Mouse (Mus musculus) T-helper 17 cell (primary cell): ENCODE measurements around the gene Gm8298.
"Not testable (repeated sequence)": the region's sequence is repeated elsewhere in the genome, so short reads cannot be mapped to it uniquely, and the experiment has no call there.

Source experiments
- in situ Hi-C, 2 experiments: fragments of 300-600 bp; cut with MboI, MseI; formaldehyde crosslinking; loops; 1 replicate in 1 of 2; 2 replicates in 1 of 2; pipeline ENCODE4 v1.15.1; 2025; ENCODE audit warnings: high pct_unique_total_duplicates in 2 of 2

Gene Gm8298

DNA sequence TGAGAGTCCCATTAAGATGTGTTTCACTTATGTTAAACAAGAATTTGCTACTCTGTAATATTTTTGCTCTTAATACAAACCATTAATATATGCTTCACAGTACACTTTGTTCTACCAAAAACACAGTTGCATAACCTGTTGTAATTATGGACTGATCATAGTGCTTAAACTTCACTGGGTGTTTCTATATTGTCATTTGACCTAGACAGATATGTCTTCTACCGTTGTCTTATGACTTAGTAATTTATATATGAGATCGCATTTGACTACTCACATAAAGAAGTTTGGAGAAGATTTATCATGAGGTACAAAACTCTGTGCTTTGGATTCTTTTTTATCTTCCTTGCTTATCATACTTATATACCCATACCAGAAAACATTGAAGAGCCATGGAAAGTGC lies at the start of gene Gm8298:
Gene Gm8298, plus strand, starts transcription at position 301 of the 400 bp plus-strand sequence.
- in situ Hi-C loops: loop anchor here in 1 of 2 experiments (25.0 kb wide), 1 partner anchor 777 kb away; no protein-coding TSS in a partner anchor

DNA sequence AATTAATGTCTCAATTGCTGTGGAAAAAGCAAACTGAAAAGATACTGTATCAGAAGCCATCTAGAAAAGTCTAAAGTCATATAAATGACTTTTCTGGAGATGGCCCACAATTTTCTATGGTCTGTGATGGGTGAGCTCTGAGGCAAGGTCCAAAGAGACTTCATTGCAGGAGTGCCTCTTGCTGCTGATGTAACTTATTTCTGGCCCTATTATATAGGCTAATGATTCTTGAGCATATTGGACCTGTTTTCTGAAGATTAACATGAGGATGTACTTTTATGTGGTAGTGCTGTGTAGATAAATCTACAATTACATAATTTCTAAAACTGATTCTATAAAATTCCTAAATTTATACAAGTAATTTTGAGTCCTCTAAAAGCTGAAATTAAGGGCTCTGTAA lies 47.7 kb upstream of the Gm8298 start:
- in situ Hi-C loops: no loop called here

DNA sequence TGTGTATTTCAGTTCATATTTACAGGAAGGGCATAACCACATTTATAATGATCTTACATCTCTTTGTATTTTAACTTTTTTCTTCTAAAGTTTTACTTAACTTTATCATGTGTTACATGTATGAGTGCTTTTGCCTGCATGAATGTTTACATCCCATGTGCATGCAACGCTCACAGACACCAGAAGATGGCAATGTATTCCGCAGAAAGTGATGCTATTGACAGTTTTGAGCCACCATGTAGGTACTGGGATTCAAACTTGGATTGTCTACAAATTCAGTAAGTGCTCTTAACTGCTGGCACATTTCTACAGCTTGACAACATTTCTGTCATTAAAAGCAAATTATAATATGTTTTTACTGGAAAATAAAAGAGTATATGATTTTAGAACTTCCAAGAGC lies 9.9 kb downstream of the Gm8298 start:
- in situ Hi-C loops: loop anchor here in 1 of 2 experiments (5.0 to 25.0 kb wide), 2 partner anchors 232 to 767 kb away; no protein-coding TSS in a partner anchor

DNA sequence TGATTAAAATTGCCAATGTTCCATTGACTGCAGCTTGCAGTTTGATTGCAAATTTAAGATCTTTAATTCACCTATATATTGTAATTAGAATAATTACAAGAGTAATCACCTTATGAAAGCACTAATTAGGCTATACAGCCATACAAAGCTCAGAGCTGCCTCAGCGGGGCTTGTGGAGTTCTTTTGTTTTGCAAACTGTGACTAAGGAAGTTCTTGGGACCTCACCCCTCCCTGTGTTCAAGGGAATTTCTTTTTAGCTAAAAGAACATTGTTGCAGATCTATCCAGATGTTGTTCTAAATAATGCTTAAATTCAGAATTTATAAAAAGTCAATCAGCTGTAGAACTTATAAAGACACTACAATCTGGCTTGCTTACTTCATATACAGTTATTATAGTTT lies 16.8 kb downstream of the Gm8298 start:
- in situ Hi-C loops: not testable (repeated sequence)

DNA sequence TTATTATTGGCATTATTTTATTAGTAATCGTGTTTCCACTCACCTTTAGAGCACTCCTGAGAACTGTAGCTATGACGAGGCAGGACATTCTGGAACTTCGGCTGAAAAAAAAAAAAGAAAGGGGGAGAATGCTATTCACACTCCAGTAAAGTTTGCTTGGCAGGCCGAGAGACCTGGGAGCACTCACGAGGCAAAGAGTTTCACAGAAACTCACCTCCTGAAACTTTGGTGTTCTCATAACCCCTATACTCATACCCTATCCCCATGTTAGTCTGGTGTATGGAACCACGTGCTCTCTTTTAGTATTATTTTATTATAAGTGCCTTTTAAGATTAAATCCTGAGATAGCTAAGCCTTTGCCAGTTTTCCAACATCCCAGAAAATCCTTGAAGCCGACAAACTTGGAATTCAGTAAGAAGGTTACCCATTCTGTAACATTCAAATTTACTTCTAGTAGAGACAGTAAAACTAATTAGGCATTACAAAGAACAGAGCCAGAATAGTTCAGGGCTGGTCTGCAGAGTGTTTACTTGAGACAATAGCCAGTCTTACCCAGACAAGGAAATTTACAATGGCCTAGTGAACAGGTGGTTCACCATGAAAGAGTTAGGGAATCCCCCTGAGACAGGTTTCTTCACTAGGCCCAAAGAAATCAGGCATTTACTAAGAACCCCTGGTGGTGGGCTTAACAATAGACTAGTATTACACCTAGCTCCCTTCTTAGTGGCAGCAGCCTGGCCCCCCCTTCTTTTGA lies 19.1 kb downstream of the Gm8298 start:
- in situ Hi-C loops: not testable (repeated sequence)

DNA sequence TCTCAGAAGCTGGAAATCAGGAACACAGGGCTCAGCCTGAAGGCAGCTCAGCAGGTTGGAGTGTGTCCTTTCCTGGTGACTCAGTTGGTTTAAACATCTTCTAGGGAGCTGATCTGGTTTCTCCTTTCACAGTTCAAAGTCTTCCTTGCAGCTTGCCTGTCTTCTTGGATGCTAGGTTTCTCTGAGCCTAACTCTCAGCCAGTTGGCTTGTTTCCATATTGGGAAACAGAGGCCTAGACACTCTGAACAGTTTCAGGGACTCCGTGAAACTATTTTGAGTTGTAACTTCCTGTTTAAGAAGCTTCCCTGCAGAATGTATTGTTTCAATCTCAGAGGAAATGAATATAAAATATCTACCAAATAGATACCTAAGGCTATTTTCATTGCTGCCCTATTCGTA lies 32.4 kb downstream of the Gm8298 start:
- in situ Hi-C loops: no loop called here

DNA sequence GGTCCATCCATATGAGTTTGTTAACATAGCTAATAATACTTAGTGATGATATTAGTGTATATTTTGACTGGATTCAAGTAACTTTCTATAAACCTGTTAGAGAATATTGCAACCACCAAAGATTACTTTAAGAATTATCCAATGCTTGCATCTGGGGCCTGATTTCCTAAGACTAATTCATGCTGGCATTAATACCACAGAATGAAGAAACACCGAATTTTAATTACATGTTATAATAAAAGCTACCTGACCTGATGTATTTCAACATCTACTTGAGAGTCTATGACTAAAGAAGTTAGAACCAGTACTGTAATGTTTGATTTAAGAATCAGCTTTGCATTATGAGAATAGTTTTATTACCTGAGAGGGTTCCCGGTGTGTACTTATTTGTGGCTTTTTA lies 64.1 kb downstream of the Gm8298 start, which contains the start of gene C130079G13Rik:
Gene C130079G13Rik, plus strand, starts transcription at position 301 of the 400 bp plus-strand sequence.
- in situ Hi-C loops: loop anchor here in 1 of 2 experiments (10.0 kb wide), 1 partner anchor 710 kb away; no protein-coding TSS in a partner anchor
